Mouse (Mus musculus): Measurements from ENCODE around the gene Emid1. TPM values are rescaled to one million over a fixed set of nuclear protein-coding genes. Genes with fewer than 3 reads are reported as not detected.
A peak's percentile ranks its signal among the peaks of the same experiment; 100 is the strongest.

Emid1 gene
- 13.0 and 15.1 TPM in 2 replicates for polyA plus RNA-seq (2014; fragmentation: Nextera tagmentation; extraction: Ambion mirVana)

DNA sequence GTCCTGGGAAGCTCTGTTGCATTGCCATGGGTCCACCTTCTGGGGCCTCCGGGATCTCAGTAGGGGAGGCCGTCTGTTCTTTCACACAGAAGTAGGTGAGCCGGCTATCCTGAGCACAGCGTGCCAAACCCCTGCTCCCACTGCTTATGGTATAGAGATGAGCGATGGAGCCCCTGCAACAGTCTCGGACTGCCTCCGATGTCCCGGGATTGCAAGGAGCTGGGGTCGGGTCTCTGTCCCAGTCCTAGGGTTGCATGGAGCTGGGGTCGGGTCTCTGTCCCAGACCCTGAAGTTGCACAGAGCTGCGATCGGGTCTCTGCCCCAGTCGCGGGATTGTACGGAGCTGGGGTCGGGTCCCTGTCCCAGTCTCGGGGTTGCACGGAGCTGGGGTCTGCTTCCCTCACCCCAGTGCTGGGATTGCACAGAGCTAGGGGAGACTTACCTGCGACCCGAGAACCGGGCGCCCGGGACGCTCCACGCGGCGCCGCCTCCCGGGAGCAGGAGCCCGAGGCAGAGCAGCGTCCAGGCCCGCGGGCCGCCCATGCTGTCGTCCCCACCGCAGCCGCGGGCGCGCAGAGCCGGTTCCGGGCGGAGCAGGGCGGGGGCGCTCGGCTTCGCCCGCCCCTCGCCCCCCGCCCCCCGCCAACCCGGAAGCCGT lies at the start of gene Emid1:
Emid1 (minus strand) TSS at position 578 of the 658 bp plus-strand sequence.
- no peak within 1 kb of the TSS for H3K27ac ChIP-seq (ENCODE audit: low read depth, low read length)
- DNase-seq (ENCODE audit: low spot score) (no peak), ATAC-seq (peak; percentile 30)
- 0% methylated on average over 49 of the region's 53 CpGs for WGBS
- H3K9ac ChIP-seq (ENCODE audit: low read length) = peak within 1 kb of the TSS; percentile 64
- H3K4me1 ChIP-seq (ENCODE audit: control insufficient read depth, insufficient read depth, low read length) = peaks cover 12% of the 10 kb centered on the region
- H3K27me3 ChIP-seq (replicated peaks; ENCODE audit: control insufficient read depth, insufficient read depth, low read length) = no peaks in the 10 kb centered on the region
- peak within 1 kb of the TSS; percentile 78 for H3K4me2 ChIP-seq (ENCODE audit: low read length)
- H3K36me3 ChIP-seq (ENCODE audit: control insufficient read depth, insufficient read depth, low read length) = no peaks in the 10 kb centered on the region
- H3K9me3 ChIP-seq (replicated peaks; ENCODE audit: control insufficient read depth, low read length) = no peaks in the 10 kb centered on the region
- peak within 1 kb of the TSS; percentile 48 for H3K4me3 ChIP-seq (ENCODE audit: low read depth, low read length)

GRCm38 (mm10) chr11:5199879-5200278 lies 47.8 kb upstream of the Emid1 start:
- H3K36me3 ChIP-seq (ENCODE audit: control insufficient read depth, insufficient read depth, low read length) = no peaks in the 10 kb centered on the region
- H3K9me3 ChIP-seq (replicated peaks; ENCODE audit: control insufficient read depth, low read length) = no peaks in the 10 kb centered on the region
- H3K4me2 ChIP-seq (ENCODE audit: low read length) = no peak overlapping the region
- no peak for ATAC-seq
- no peaks in the 10 kb centered on the region for H3K4me1 ChIP-seq (ENCODE audit: control insufficient read depth, insufficient read depth, low read length)
- H3K27me3 ChIP-seq (replicated peaks; ENCODE audit: control insufficient read depth, insufficient read depth, low read length) = no peaks in the 10 kb centered on the region
- H3K4me3 ChIP-seq (ENCODE audit: low read depth, low read length) = no peak overlapping the region
- H3K9ac ChIP-seq (ENCODE audit: low read length) = no peak overlapping the region
- DNase-seq (ENCODE audit: low spot score) = no peak
- no peak overlapping the region for H3K27ac ChIP-seq (ENCODE audit: low read depth, low read length)
- WGBS = 96% methylated on average over 2 of the region's 2 CpGs

DNA sequence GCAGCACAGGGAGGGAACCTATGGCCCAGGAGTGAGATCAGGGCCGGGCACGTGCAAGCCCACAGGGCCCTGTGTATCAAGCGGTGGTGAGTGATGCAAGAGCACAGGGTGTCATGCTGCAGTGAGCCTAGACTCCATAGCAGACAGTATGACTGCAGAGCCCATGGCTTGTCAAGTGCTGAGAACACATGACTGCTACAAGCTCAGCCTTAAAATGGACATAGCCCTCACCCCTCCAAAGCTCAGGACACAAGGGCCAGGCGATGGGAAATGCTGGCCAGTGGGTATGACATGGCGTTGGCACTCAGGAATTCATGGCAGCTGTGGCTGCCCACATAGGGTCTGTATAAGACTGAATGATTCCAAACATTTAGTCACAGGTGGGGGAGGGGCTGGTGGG lies 45.0 kb upstream of the Emid1 start:
- Histone ChIP-seq H3K4me2 (ENCODE audit: low read length) (no peak overlapping the region), H3K27me3 (replicated peaks; ENCODE audit: control insufficient read depth, insufficient read depth, low read length) (no peaks in the 10 kb centered on the region), H3K27ac (ENCODE audit: low read depth, low read length) (no peak overlapping the region), H3K36me3 (ENCODE audit: control insufficient read depth, insufficient read depth, low read length) (0 out of 2 replicates have a peak, but pooled peaks cover 3% of the 10 kb centered on the region), H3K4me3 (ENCODE audit: low read depth, low read length) (no peak overlapping the region), H3K9me3 (replicated peaks; ENCODE audit: control insufficient read depth, low read length) (no peaks in the 10 kb centered on the region), H3K9ac (ENCODE audit: low read length) (no peak overlapping the region), H3K4me1 (ENCODE audit: control insufficient read depth, insufficient read depth, low read length) (no peaks in the 10 kb centered on the region)
- DNase-seq (ENCODE audit: low spot score) (no peak), ATAC-seq (no peak)
- 83% methylated on average over 5 of the region's 5 CpGs for WGBS

DNA sequence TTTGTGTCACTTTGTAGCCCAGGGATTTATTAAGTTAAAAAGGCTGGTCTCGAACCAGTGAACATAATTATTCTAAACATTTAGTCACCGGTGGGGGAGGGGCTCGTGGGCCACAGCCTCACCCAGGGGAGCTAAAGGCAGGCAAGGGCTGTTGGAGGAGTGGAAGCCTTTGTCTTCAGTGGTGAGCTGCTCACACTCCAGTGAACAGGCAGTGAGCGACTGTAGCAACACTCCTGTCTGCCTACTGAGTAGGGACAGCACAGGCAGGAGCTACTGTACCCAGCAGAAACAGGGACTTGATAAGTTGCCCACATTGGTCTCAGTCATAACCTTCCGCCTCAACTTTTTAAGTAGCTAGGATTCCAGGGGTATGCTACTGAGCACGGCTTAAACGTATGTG lies 44.5 kb upstream of the Emid1 start:
- no peak overlapping the region for H3K4me2 ChIP-seq (ENCODE audit: low read length)
- 63% methylated on average over 7 of the region's 7 CpGs for WGBS
- no peaks in the 10 kb centered on the region for H3K4me1 ChIP-seq (ENCODE audit: control insufficient read depth, insufficient read depth, low read length)
- 0 out of 2 replicates have a peak, but pooled peaks cover 3% of the 10 kb centered on the region for H3K36me3 ChIP-seq (ENCODE audit: control insufficient read depth, insufficient read depth, low read length)
- H3K9me3 ChIP-seq (replicated peaks; ENCODE audit: control insufficient read depth, low read length) = no peaks in the 10 kb centered on the region
- no peaks in the 10 kb centered on the region for H3K27me3 ChIP-seq (replicated peaks; ENCODE audit: control insufficient read depth, insufficient read depth, low read length)
- no peak for ATAC-seq
- no peak overlapping the region for H3K4me3 ChIP-seq (ENCODE audit: low read depth, low read length)
- no peak overlapping the region for H3K9ac ChIP-seq (ENCODE audit: low read length)
- no peak for DNase-seq (ENCODE audit: low spot score)
- no peak overlapping the region for H3K27ac ChIP-seq (ENCODE audit: low read depth, low read length)

GRCm38 (mm10) chr11:5193576-5193881 lies 41.5 kb upstream of the Emid1 start:
- Histone ChIP-seq H3K36me3 (ENCODE audit: control insufficient read depth, insufficient read depth, low read length) (0 out of 2 replicates have a peak, but pooled peaks cover 3% of the 10 kb centered on the region), H3K4me3 (ENCODE audit: low read depth, low read length) (no peak overlapping the region), H3K4me2 (ENCODE audit: low read length) (no peak overlapping the region), H3K9me3 (replicated peaks; ENCODE audit: control insufficient read depth, low read length) (no peaks in the 10 kb centered on the region), H3K4me1 (ENCODE audit: control insufficient read depth, insufficient read depth, low read length) (no peaks in the 10 kb centered on the region), H3K27ac (ENCODE audit: low read depth, low read length) (no peak overlapping the region), H3K9ac (ENCODE audit: low read length) (no peak overlapping the region), H3K27me3 (replicated peaks; ENCODE audit: control insufficient read depth, insufficient read depth, low read length) (no peaks in the 10 kb centered on the region)
- ATAC-seq (no peak), DNase-seq (ENCODE audit: low spot score) (no peak)
- 63% methylated on average over 1 of the region's 1 CpGs for WGBS

GRCm38 (mm10) chr11:5192840-5193575 lies 41.0 kb upstream of the Emid1 start:
- Histone ChIP-seq H3K4me2 (ENCODE audit: low read length) (no peak overlapping the region), H3K4me3 (ENCODE audit: low read depth, low read length) (no peak overlapping the region), H3K27ac (ENCODE audit: low read depth, low read length) (no peak overlapping the region), H3K9me3 (replicated peaks; ENCODE audit: control insufficient read depth, low read length) (no peaks in the 10 kb centered on the region), H3K4me1 (ENCODE audit: control insufficient read depth, insufficient read depth, low read length) (no peaks in the 10 kb centered on the region), H3K27me3 (replicated peaks; ENCODE audit: control insufficient read depth, insufficient read depth, low read length) (no peaks in the 10 kb centered on the region), H3K9ac (ENCODE audit: low read length) (no peak overlapping the region), H3K36me3 (ENCODE audit: control insufficient read depth, insufficient read depth, low read length) (0 out of 2 replicates have a peak, but pooled peaks cover 3% of the 10 kb centered on the region)
- no peak for ATAC-seq
- 90% methylated on average over 8 of the region's 8 CpGs for WGBS
- no peak for DNase-seq (ENCODE audit: low spot score)

DNA sequence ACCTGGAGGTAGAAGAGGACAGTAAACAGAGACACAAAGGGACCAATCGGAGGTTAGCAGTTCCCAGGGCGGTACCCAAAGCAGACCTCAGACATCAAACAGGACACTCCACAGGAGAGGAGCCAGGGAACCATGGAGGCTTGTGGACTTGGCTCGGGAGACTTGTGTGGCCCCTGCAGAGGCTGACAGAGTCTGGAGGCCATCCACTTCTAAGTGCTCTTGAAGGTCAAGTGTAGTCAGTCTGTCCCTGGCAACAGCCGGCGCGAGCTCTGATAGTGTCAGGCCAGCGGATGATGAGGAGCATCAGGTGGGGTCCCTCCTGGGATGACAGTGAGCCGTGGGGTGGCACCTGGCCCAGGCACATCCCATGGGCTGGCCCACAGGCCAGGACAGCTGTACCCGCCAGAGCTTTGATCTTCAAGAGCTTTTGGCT lies 40.0 kb upstream of the Emid1 start:
- 73% methylated on average over 9 of the region's 9 CpGs for WGBS

GRCm38 (mm10) chr11:5189239-5189933 lies 37.3 kb upstream of the Emid1 start:
- no peak overlapping the region for H3K27ac ChIP-seq (ENCODE audit: low read depth, low read length)
- no peak overlapping the region for H3K4me3 ChIP-seq (ENCODE audit: low read depth, low read length)
- no peaks in the 10 kb centered on the region for H3K27me3 ChIP-seq (replicated peaks; ENCODE audit: control insufficient read depth, insufficient read depth, low read length)
- no peak overlapping the region for H3K4me2 ChIP-seq (ENCODE audit: low read length)
- H3K9me3 ChIP-seq (replicated peaks; ENCODE audit: control insufficient read depth, low read length) = no peaks in the 10 kb centered on the region
- 59% methylated on average over 9 of the region's 9 CpGs for WGBS
- H3K4me1 ChIP-seq (ENCODE audit: control insufficient read depth, insufficient read depth, low read length) = no peaks in the 10 kb centered on the region
- no peak overlapping the region for H3K9ac ChIP-seq (ENCODE audit: low read length)
- 0 out of 2 replicates have a peak, but pooled peaks cover 3% of the 10 kb centered on the region for H3K36me3 ChIP-seq (ENCODE audit: control insufficient read depth, insufficient read depth, low read length)
- ATAC-seq = no peak
- DNase-seq (ENCODE audit: low spot score) = no peak

More for the DNA sequence above, 40.0 kb upstream of the Emid1 start:
- Histone ChIP-seq H3K9me3 (replicated peaks; ENCODE audit: control insufficient read depth, low read length) (no peaks in the 10 kb centered on the region), H3K9ac (ENCODE audit: low read length) (no peak overlapping the region), H3K4me2 (ENCODE audit: low read length) (no peak overlapping the region), H3K4me3 (ENCODE audit: low read depth, low read length) (no peak overlapping the region), H3K4me1 (ENCODE audit: control insufficient read depth, insufficient read depth, low read length) (no peaks in the 10 kb centered on the region), H3K27me3 (replicated peaks; ENCODE audit: control insufficient read depth, insufficient read depth, low read length) (no peaks in the 10 kb centered on the region), H3K36me3 (ENCODE audit: control insufficient read depth, insufficient read depth, low read length) (0 out of 2 replicates have a peak, but pooled peaks cover 3% of the 10 kb centered on the region), H3K27ac (ENCODE audit: low read depth, low read length) (no peak overlapping the region)
- ATAC-seq (no peak), DNase-seq (ENCODE audit: low spot score) (no peak)
